Mouse (Mus musculus): Measurements from ENCODE around the gene 4921536K21Rik.

The 4921536K21Rik gene

GRCm38 (mm10) chr11:3912100-3912874 lies 17.4 kb upstream of the 4921536K21Rik start:
- DNase-seq (ENCODE audit: extremely low read depth, insufficient read length, low spot score), result no peak

DNA sequence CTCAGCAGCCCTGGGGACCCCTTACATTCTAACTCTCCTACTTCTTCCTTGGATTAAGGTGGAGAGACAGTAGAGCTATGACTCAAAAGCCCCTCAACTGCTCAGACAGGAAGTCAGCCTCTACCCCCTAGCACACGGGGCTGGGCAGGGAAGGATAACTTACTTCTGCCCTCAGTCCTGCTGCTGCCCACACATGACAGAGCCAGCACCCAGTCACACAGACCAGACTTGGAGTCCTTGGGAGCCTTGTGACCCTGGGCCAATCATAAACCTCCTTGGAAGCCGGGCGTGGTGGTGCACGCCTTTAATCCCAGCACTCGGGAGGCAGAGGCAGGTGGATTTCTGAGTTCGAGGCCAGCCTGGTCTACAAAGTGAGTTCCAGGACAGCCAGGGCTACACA lies 16.5 kb upstream of the 4921536K21Rik start:
- peak; percentile 50 for DNase-seq (ENCODE audit: extremely low read depth, insufficient read length, low spot score)

DNA sequence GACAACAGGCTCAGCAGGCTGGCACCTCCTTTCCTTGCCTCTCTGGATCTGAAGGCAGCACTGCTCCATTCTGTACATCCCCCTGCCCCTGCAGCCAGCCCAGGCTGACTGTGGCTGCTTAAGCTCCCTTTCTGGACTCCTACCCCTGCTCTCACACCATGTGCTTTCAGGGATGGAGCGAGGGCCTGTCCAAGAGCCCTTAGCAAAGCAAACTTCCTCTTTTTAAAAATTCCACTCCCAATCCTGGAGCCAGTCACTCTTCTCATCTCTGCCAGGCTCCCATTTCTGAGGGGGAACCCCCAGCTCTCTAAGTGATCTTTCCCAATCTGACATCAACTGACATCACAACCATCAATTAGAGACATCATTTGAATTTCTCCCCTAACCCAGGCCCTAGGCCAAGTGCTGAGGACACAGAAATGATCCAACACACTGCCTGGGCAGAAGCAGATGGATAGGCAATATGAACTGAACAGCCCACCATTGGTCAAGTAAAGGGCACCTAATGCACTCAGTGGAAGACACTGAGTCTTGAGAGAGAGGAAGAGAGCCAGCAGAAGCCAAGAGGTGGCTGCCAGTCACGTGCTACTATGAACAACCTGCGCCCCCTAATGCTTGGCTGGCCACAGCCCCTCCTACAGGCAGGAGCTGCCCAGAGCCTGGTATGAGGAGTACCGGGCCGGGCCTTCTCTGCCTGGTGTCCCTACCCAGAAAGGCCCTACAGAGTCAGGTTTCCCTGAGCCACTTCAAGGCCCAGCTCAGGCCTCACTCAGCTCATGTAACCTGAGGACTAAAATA lies 15.8 kb upstream of the 4921536K21Rik start:
- peak; percentile 42 for DNase-seq (ENCODE audit: extremely low read depth, insufficient read length, low spot score)

GRCm38 (mm10) chr11:3909236-3909635 lies 14.3 kb upstream of the 4921536K21Rik start:
- peak; percentile 73 for DNase-seq (ENCODE audit: extremely low read depth, insufficient read length, low spot score)

DNA sequence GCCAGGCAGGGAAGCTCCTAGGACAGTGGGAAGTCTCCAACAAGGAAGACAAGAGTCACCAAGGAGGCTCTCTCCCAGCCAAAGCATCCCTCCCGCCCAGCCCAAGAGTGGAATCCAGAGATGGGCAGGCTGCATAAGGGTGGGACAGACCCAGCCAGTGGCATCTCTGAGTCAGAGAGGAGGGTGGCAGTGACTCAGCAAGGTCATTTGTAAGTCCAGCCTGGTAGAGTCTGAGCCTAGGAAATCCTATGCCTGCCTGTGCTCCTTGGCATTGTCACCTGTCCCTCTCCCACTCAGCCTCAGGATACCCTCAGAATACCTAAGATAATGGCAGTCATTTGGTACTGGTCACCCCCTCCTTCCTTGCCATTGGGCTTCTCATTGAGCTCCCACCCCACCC lies 10.5 kb upstream of the 4921536K21Rik start:
- DNase-seq (ENCODE audit: extremely low read depth, insufficient read length, low spot score), result peak; percentile 82

DNA sequence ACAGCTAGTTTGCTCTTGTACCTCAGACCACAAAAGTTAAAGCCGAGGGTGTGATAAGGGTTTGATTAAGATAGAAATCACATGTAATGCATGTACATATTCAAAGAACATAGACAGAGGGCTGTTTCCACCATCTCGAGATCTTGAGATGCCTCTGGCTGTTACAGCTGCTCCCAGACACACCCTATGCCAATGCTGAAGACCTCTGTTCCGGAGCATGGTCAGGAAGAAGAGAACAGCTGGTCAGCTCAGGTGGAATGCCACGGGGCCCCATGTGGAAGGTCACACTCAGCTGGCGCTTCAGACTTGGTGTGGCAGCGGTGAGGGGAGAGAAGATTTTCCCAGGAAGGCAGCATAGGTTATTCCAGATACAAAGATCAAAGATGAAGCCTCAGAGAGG lies 9.8 kb upstream of the 4921536K21Rik start:
- no peak for DNase-seq (ENCODE audit: extremely low read depth, insufficient read length, low spot score)

GRCm38 (mm10) chr11:3903046-3903445 lies 8.1 kb upstream of the 4921536K21Rik start:
- peak; percentile 89 for DNase-seq (ENCODE audit: extremely low read depth, insufficient read length, low spot score)

DNA sequence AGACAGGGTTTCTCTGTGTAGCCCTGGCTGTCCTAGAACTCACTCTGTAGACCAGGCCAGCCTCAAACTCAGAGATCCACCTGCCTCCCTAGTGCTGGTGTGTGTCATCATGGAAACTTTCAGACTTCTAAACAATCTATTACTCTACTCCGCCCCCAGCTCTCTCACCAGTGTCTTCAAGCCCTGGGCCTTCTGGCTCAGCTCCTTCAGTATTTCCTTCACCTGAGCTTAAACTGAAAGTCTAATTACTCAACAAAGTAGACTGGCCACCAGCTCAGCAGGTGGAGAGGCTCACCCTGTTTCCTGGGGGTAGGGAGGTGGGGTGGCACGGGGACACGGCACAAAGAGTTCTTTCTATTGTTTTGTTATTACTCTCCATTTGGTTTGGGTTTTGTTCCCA lies 7.6 kb upstream of the 4921536K21Rik start:
- no peak for DNase-seq (ENCODE audit: extremely low read depth, insufficient read length, low spot score)

DNA sequence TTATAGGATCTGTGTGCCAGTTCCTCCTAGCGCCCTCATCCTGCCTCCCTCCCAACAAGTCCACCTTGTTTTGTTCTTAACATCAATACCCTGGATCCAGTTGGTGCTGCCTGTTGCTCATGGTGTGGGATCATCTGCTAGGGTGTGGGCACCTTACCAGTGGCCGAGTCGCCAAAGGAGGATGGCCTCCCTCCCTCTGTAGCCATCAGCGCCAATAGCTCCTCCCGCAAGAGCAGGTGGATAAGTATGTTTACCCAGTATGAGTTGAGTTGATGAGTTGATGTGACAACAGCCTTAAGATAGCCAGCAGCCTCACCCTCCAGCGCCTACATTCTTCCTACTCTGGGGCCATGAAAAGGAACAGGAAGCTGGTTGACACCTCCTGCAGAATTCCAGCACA lies 5.4 kb upstream of the 4921536K21Rik start:
- no peak for DNase-seq (ENCODE audit: extremely low read depth, insufficient read length, low spot score)

- no peak for DNase-seq (ENCODE audit: extremely low read depth, insufficient read length, low spot score)
These were observed 1.0 kb upstream of the 4921536K21Rik start for GRCm38 (mm10) chr11:3895933-3896332.

DNA sequence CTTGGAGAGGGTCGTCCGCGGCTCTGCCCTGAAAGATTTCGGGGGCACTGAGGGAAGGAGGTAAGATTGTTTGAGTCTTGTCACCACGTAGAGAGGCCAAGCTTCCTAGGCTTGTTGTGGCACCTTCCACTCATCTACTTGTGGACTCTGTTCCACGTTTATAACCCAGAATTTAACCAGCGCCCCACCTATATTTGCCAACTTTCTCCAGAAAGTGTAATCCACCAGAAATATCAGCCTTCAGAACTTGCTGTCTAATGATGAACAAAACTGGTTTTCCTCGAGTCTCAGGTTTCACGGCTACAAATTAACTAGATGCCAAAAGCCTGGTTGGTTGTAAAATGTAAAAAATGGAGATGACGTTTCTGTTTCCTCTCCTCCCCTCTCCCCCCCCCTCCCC lies 560 bp upstream of the 4921536K21Rik start:
- no peak for DNase-seq (ENCODE audit: extremely low read depth, insufficient read length, low spot score)

DNA sequence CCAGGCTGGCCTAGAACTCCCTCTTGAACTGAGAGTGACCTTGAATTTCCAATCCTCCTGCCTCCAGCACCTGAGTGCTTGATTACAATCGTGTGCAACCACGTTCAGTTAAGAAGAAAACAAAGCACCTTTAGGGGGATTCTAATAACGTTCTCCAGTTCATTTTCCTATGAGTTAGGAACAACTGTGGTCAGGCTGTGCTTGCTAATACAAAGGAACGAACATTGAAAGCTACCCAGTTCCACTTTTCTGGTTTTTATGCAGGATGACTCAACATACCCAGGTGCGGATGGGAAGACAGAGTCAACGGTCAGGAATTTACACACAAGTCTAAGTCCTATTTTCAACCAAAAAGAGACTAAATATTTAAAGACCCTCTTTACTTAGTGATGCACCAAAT lies 928 bp downstream of the 4921536K21Rik start:
- no peak for DNase-seq (ENCODE audit: extremely low read depth, insufficient read length, low spot score)

GRCm38 (mm10) chr11:3887331-3887730 lies 7.6 kb downstream of the 4921536K21Rik start:
- DNase-seq (ENCODE audit: extremely low read depth, insufficient read length, low spot score), result no peak

GRCm38 (mm10) chr11:3883711-3884110 lies 11.2 kb downstream of the 4921536K21Rik start:
- DNase-seq (ENCODE audit: extremely low read depth, insufficient read length, low spot score), result no peak

DNA sequence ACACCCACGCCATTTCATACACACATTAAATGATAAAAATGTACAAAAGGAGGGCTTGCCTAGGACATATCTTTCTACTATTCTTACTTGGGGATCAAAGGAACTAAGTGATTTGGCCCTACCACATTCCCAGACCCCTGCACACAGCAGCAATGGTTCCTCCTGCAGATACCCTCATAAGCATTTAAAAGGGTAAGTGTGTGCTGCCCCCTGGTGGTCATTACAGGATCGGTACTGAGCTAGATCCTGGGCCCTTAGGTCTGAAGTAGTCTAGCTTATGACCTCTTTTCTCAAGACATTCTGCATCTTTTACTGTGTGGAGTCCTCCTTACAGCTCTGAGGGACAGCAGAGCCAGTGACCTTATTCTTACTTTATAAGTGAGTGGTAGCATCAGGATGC lies 15.1 kb downstream of the 4921536K21Rik start:
- DNase-seq (ENCODE audit: extremely low read depth, insufficient read length, low spot score), result no peak

DNA sequence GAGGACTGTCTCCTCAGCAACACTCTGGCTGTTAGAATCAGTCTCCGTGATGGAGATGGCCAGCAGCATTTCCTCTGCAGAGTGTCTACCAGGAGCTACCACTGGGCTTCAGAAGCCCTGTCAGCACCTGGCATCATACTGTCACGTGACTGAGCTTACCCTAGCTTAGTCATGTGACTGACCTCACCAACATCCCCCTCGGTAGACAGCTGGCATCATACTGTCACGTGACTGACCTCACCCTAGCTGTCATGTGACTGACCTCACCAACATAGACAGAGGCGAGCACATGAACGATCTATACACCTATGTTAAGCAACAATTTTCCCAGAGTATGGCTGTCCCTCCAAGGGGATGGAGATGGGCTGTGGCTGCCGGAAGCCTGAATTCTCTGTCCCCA lies 16.2 kb downstream of the 4921536K21Rik start:
- DNase-seq (ENCODE audit: extremely low read depth, insufficient read length, low spot score), result no peak

DNA sequence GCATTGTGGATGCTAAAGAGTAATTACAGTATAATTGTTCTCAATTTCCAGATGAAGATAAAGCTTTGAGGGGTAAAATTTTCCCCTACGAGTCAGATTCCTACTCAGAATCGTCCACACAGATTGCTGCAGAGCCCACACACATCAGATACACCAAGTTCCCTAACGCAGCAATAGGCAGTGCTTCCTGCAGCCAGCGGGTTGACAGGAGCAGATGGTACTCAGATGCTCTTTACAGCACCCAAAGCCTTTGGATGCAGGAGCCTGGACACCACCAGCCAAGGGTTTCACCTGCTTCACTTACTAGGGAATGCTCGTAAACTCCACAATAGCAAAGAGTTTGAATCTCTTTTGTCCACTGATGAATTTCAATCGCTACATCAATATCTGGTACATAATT lies 18.5 kb downstream of the 4921536K21Rik start:
- no peak for DNase-seq (ENCODE audit: extremely low read depth, insufficient read length, low spot score)

- no peak for DNase-seq (ENCODE audit: extremely low read depth, insufficient read length, low spot score)
These were observed 30.6 kb downstream of the 4921536K21Rik start for GRCm38 (mm10) chr11:3864343-3864742.

DNA sequence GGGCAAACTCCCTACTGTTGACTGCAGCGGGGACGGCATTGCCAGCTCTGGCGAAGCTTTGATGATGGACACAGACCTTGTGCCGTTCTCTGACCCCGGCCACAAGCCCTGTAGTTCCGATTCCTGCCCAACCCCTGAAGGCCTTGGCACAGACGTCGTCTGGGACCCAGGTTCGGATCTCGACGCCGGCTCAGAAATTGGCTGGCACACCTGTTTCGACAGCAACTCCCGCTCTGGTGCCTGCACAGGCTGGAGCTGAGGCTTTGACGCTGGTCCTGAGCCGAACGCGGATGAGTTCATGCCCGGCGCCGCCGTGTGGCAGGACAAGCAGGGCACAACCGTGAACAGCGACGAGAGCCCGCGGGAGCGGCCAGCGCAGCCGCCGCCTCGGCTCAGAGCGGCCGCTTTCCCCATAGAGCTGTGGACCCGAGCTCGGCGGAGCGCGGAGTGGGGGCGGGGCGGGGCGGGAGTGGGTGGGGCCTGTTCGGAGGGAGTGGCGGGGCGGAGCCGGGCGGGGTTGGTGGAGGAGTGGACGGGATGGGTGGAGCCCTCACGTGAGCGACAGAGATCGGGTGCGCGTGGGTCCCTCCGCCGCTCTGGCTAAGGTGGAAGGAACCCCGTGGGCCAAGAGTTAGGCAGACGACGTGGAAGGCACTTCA lies 31.3 kb downstream of the 4921536K21Rik start, which contains the start of gene Osbp2:
Gene Osbp2, minus strand, starts transcription at position 450 of the 659 bp plus-strand sequence.
- no peak for DNase-seq (ENCODE audit: extremely low read depth, insufficient read length, low spot score)

DNA sequence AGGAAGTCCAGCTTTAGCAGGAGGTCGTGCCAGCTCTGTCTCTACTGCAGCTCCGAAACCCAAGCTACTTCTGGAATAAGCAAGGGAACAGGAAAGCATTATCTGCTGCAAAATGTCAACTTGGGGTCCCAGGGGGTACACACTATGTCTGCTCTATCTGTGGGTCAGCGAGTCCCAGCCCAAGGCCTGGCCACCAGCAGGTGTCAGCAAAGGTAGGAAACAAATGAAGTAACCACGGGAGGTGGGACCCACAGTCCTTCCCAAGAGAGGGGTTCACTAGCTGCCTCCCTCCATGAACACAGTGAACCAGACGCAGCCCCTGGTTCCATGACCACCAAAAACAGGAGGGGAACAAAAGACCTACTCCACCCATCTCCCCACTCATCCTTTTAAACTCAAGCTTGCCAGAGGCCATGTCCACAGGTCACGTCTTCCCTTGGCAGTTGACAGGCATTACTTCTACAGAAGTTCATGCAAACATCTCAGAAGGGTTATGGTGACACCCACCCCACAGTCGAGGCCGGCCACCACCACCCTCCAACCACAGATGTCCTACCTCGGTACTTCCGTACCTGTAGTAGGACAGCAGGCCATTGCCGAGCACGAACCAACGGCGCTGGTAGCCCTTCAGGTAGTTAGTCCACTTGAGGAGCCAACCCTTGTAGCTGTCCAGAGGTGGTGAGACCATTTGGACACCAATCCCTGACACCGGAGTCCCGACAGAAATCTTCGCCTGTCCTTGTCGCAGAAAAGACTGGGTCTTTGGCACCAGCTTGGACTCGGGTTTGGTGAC lies 32.0 kb downstream of the 4921536K21Rik start:
- DNase-seq (ENCODE audit: extremely low read depth, insufficient read length, low spot score), result no peak

DNA sequence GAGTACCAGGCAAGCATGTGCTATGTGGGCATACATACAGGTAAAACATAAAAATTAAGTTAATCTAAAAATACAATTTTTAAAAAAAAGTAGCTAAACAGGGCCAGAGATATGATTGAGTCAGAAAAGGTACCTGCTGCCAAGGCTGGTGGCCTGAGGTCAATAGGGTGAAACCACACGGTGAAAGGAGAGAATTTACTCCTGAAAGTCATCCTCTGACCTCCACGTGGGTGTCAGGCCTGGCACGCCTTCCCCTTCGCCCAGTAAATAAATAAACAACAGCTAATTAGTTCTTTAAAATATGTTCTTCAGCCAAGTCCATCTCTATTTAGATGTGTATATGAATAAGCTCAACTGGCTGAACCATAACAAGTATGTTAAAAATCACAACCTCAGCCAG lies 34.5 kb downstream of the 4921536K21Rik start:
- DNase-seq (ENCODE audit: extremely low read depth, insufficient read length, low spot score), result no peak

All from 3134 (cell line).